Mouse (Mus musculus): ENCODE results near the gene Cdh24. TPM values are rescaled to one million over a fixed set of nuclear protein-coding genes. Genes with fewer than 3 reads are reported as not detected.

Gene Cdh24
- polyA plus RNA-seq, 1 experiment, result 6.0 TPM

- H3K9ac ChIP-seq (ENCODE audit: low read depth, poor library complexity, severe bottlenecking), result no peak overlapping the region
- H3K27me3 ChIP-seq (ENCODE audit: control insufficient read depth, insufficient read depth, low read length, poor library complexity, severe bottlenecking), result no peaks in the 10 kb centered on the region
- H3K9me3 ChIP-seq (replicated peaks; ENCODE audit: control insufficient read depth, insufficient read depth, low read length, poor library complexity, severe bottlenecking), result no peaks in the 10 kb centered on the region
- TF ChIP-seq EP300 (IDR thresholded peaks at IDR 0.05; ENCODE audit: insufficient read depth, low read depth, low read length), result no peak
- TF ChIP-seq POLR2A (IDR thresholded peaks at IDR 0.05; ENCODE audit: insufficient read depth, low read length), result no peak
- no peak for TF ChIP-seq CTCF (IDR thresholded peaks at IDR 0.05; ENCODE audit: low read depth, low read length)
- peaks cover 28% of the 10 kb centered on the region for H3K36me3 ChIP-seq (ENCODE audit: control insufficient read depth, insufficient read depth, low read length, poor library complexity, severe bottlenecking)
- no peak overlapping the region for H3K4me3 ChIP-seq (ENCODE audit: low read depth, low read length)
- no peak overlapping the region for H3K27ac ChIP-seq (ENCODE audit: insufficient read depth, low read length)
- no peaks in the 10 kb centered on the region for H3K4me1 ChIP-seq (ENCODE audit: control insufficient read depth, insufficient read depth, low read length)
These were observed 41.2 kb upstream of the Cdh24 start for GRCm38 (mm10) chr14:54682396-54682795.

- Histone ChIP-seq H3K4me3 (ENCODE audit: low read depth, low read length) (no peak overlapping the region), H3K27me3 (ENCODE audit: control insufficient read depth, insufficient read depth, low read length, poor library complexity, severe bottlenecking) (no peaks in the 10 kb centered on the region), H3K27ac (ENCODE audit: insufficient read depth, low read length) (no peak overlapping the region), H3K9ac (ENCODE audit: low read depth, poor library complexity, severe bottlenecking) (no peak overlapping the region), H3K4me1 (ENCODE audit: control insufficient read depth, insufficient read depth, low read length) (no peaks in the 10 kb centered on the region), H3K36me3 (ENCODE audit: control insufficient read depth, insufficient read depth, low read length, poor library complexity, severe bottlenecking) (peaks cover 35% of the 10 kb centered on the region), H3K9me3 (replicated peaks; ENCODE audit: control insufficient read depth, insufficient read depth, low read length, poor library complexity, severe bottlenecking) (no peaks in the 10 kb centered on the region)
- TF ChIP-seq CTCF (IDR thresholded peaks at IDR 0.05; ENCODE audit: low read depth, low read length) (no peak), EP300 (IDR thresholded peaks at IDR 0.05; ENCODE audit: insufficient read depth, low read depth, low read length) (no peak), POLR2A (IDR thresholded peaks at IDR 0.05; ENCODE audit: insufficient read depth, low read length) (no peak)
These were observed 37.6 kb upstream of the Cdh24 start for GRCm38 (mm10) chr14:54678657-54679304.

DNA sequence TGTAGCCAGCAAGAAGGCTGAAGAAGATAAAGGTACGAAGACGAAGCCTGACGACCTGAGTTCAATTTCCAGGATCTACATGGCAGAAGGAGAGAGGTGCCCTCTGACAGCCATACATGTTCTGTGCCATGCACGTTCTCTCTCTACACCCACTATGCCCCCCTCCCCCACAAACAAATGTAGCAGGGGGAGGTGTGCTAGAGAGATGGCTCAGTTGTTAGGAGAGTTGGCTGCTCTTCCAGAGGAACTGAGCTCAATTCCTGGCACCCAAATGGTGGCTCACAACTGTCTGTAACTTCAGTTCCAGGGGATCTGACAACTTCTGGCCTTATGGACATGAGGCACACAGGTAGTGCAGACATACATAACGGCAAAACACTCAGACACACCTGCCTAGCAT is 35.1 kb upstream of the Cdh24 start:
- no peak for TF ChIP-seq EP300 (IDR thresholded peaks at IDR 0.05; ENCODE audit: insufficient read depth, low read depth, low read length)
- TF ChIP-seq CTCF (IDR thresholded peaks at IDR 0.05; ENCODE audit: low read depth, low read length), result no peak
- no peaks in the 10 kb centered on the region for H3K9me3 ChIP-seq (replicated peaks; ENCODE audit: control insufficient read depth, insufficient read depth, low read length, poor library complexity, severe bottlenecking)
- no peak overlapping the region for H3K4me3 ChIP-seq (ENCODE audit: low read depth, low read length)
- H3K27me3 ChIP-seq (ENCODE audit: control insufficient read depth, insufficient read depth, low read length, poor library complexity, severe bottlenecking), result no peaks in the 10 kb centered on the region
- peaks cover 25% of the 10 kb centered on the region for H3K36me3 ChIP-seq (ENCODE audit: control insufficient read depth, insufficient read depth, low read length, poor library complexity, severe bottlenecking)
- no peaks in the 10 kb centered on the region for H3K4me1 ChIP-seq (ENCODE audit: control insufficient read depth, insufficient read depth, low read length)
- H3K9ac ChIP-seq (ENCODE audit: low read depth, poor library complexity, severe bottlenecking), result no peak overlapping the region
- H3K27ac ChIP-seq (ENCODE audit: insufficient read depth, low read length), result no peak overlapping the region

GRCm38 (mm10) chr14:54674317-54674716 is 33.2 kb upstream of the Cdh24 start:
- Histone ChIP-seq H3K4me3 (ENCODE audit: low read depth, low read length) (no peak overlapping the region), H3K27ac (ENCODE audit: insufficient read depth, low read length) (no peak overlapping the region), H3K9ac (ENCODE audit: low read depth, poor library complexity, severe bottlenecking) (no peak overlapping the region), H3K27me3 (ENCODE audit: control insufficient read depth, insufficient read depth, low read length, poor library complexity, severe bottlenecking) (no peaks in the 10 kb centered on the region), H3K4me1 (ENCODE audit: control insufficient read depth, insufficient read depth, low read length) (no peaks in the 10 kb centered on the region), H3K36me3 (ENCODE audit: control insufficient read depth, insufficient read depth, low read length, poor library complexity, severe bottlenecking) (peaks cover 25% of the 10 kb centered on the region), H3K9me3 (replicated peaks; ENCODE audit: control insufficient read depth, insufficient read depth, low read length, poor library complexity, severe bottlenecking) (no peaks in the 10 kb centered on the region)
- no peak for TF ChIP-seq EP300 (IDR thresholded peaks at IDR 0.05; ENCODE audit: insufficient read depth, low read depth, low read length)
- TF ChIP-seq CTCF (IDR thresholded peaks at IDR 0.05; ENCODE audit: low read depth, low read length), result no peak
- TF ChIP-seq POLR2A (IDR thresholded peaks at IDR 0.05; ENCODE audit: insufficient read depth, low read length), result no peak

- Histone ChIP-seq H3K36me3 (ENCODE audit: control insufficient read depth, insufficient read depth, low read length, poor library complexity, severe bottlenecking) (peaks cover 44% of the 10 kb centered on the region), H3K4me1 (ENCODE audit: control insufficient read depth, insufficient read depth, low read length) (no peaks in the 10 kb centered on the region), H3K4me3 (ENCODE audit: low read depth, low read length) (no peak overlapping the region), H3K9me3 (replicated peaks; ENCODE audit: control insufficient read depth, insufficient read depth, low read length, poor library complexity, severe bottlenecking) (no peaks in the 10 kb centered on the region), H3K27me3 (ENCODE audit: control insufficient read depth, insufficient read depth, low read length, poor library complexity, severe bottlenecking) (no peaks in the 10 kb centered on the region), H3K9ac (ENCODE audit: low read depth, poor library complexity, severe bottlenecking) (no peak overlapping the region), H3K27ac (ENCODE audit: insufficient read depth, low read length) (no peak overlapping the region)
- no peak for TF ChIP-seq EP300 (IDR thresholded peaks at IDR 0.05; ENCODE audit: insufficient read depth, low read depth, low read length)
- TF ChIP-seq CTCF (IDR thresholded peaks at IDR 0.05; ENCODE audit: low read depth, low read length), result peak; percentile 62
- TF ChIP-seq POLR2A (IDR thresholded peaks at IDR 0.05; ENCODE audit: insufficient read depth, low read length), result no peak
These were observed 28.2 kb upstream of the Cdh24 start for GRCm38 (mm10) chr14:54669381-54669780.

- no peak overlapping the region for H3K9ac ChIP-seq (ENCODE audit: low read depth, poor library complexity, severe bottlenecking)
- no peak for TF ChIP-seq EP300 (IDR thresholded peaks at IDR 0.05; ENCODE audit: insufficient read depth, low read depth, low read length)
- TF ChIP-seq CTCF (IDR thresholded peaks at IDR 0.05; ENCODE audit: low read depth, low read length), result no peak
- no peaks in the 10 kb centered on the region for H3K4me1 ChIP-seq (ENCODE audit: control insufficient read depth, insufficient read depth, low read length)
- no peak overlapping the region for H3K27ac ChIP-seq (ENCODE audit: insufficient read depth, low read length)
- H3K36me3 ChIP-seq (ENCODE audit: control insufficient read depth, insufficient read depth, low read length, poor library complexity, severe bottlenecking), result peaks cover 84% of the 10 kb centered on the region
- H3K27me3 ChIP-seq (ENCODE audit: control insufficient read depth, insufficient read depth, low read length, poor library complexity, severe bottlenecking), result no peaks in the 10 kb centered on the region
- no peaks in the 10 kb centered on the region for H3K9me3 ChIP-seq (replicated peaks; ENCODE audit: control insufficient read depth, insufficient read depth, low read length, poor library complexity, severe bottlenecking)
- no peak overlapping the region for H3K4me3 ChIP-seq (ENCODE audit: low read depth, low read length)
These were observed 23.5 kb upstream of the Cdh24 start for GRCm38 (mm10) chr14:54664477-54665222.

Measured in ES-Bruce4 (cell line).